Mouse (Mus musculus) CD8-positive naive resting alpha-beta T cell, adult 57 days (primary cell): Measurements from ENCODE around the gene Brix1. TPM values are rescaled to one million over a fixed set of nuclear protein-coding genes. Genes with fewer than 3 reads are reported as not detected.

Source experiments
- total RNA-seq: library from RNA; stranded (reverse); gene quantifications from one replicate; pipeline ENCODE4 v1.2.4, GENCODE M21; 2023

Brix1 gene
- total RNA-seq, result 45.8 TPM

GRCm38 (mm10) chr15:10485484-10486364 is at the start of gene Brix1, which contains the start of gene Rad1:
Brix1 (minus strand) TSS chr15:10485947.
Rad1 (plus strand) TSS chr15:10486018.

GRCm38 (mm10) chr15:10470151-10470831 is 15.5 kb downstream of the Brix1 start, which contains the start of gene Dnajc21:
Dnajc21 (minus strand) TSS chr15:10470516.

Other genes starting within 250 kb of the Brix1 start
- gene Gm21973, start 160.6 kb downstream of the Brix1 start, total RNA-seq, result not detected
- not detected for gene Agxt2, start 127.4 kb downstream of the Brix1 start, total RNA-seq
- gene Dnajc21, start 15.4 kb downstream of the Brix1 start, total RNA-seq, result 31.4 TPM
- 34.5 TPM for gene Rad1, start 71 bp upstream of the Brix1 start, total RNA-seq
- not detected for gene Ttc23l, start 72.7 kb upstream of the Brix1 start, total RNA-seq
- gene Rai14, start 228.7 kb upstream of the Brix1 start, total RNA-seq, result not detected